Mouse (Mus musculus) cortical plate, adult 2 months (tissue): ENCODE data around the gene Mfsd12.

ENCODE experiments used
- CTCF ChIP-seq: fragments of 200-500 bp; IDR thresholded peaks from 2 replicates; pipeline ENCODE4 v1.5.1; 2011; ENCODE audit warnings: mild to moderate bottlenecking, control low read depth, low read length; ENCODE audit not compliant: insufficient read depth; ENCODE audit errors: extremely low read depth
- POLR2A ChIP-seq: fragments of 200-500 bp; IDR thresholded peaks from 2 replicates; pipeline ENCODE4 v1.6.1; 2011; ENCODE audit warnings: mild to moderate bottlenecking, low read length, control low read depth; ENCODE audit not compliant: insufficient read depth; ENCODE audit errors: extremely low read depth

GRCm38 (mm10) chr10:81403511-81403910 is 46.2 kb downstream of the Mfsd12 start:
- TF ChIP-seq POLR2A, result no peak
- no peak for TF ChIP-seq CTCF
